Mouse (Mus musculus) CH12.LX (cell line): ENCODE measurements around the gene Nop53. TPM values are rescaled to one million over a fixed set of nuclear protein-coding genes. Genes with fewer than 3 reads are reported as not detected.
A peak's percentile ranks its signal among the peaks of the same experiment; 100 is the strongest.

Experiments
- DNase-seq: peaks from one replicate; pipeline ENCODE4 v3.0.0-alpha.2; 2013; ENCODE audit errors: extremely low read depth
- H3K27ac ChIP-seq: 2 replicates; pipeline ENCODE4 v1.5.1; 2012; ENCODE audit warnings: low read depth, mild to moderate bottlenecking, control low read depth, moderate library complexity; ENCODE audit not compliant: insufficient read depth
- H3K27me3 ChIP-seq: replicated peaks from 2 replicates; pipeline ENCODE3; 2012; ENCODE audit warnings: inconsistent platforms
- H3K36me3 ChIP-seq, 2 experiments: replicated peaks in 1 of 2; 2 replicates each; pipeline versions ENCODE3 to v1.6.1; 2012; ENCODE audit warnings: inconsistent platforms in 1 of 2, low read length in 1 of 2, mild to moderate bottlenecking in 1 of 2, mixed read lengths in 1 of 2, moderate library complexity in 1 of 2; ENCODE audit not compliant: control insufficient read depth in 1 of 2, insufficient read depth in 1 of 2
- H3K4me1 ChIP-seq, 2 experiments: 2 replicates each; pipeline ENCODE4 v1.6.1; 2012; ENCODE audit warnings: inconsistent platforms in 1 of 2, moderate library complexity in 1 of 2; ENCODE audit not compliant: insufficient read depth in 2 of 2, control insufficient read depth in 1 of 2
- H3K4me2 ChIP-seq: 2 replicates; pipeline ENCODE4 v1.6.1; 2012; ENCODE audit warnings: low read depth, mild to moderate bottlenecking, control low read depth; ENCODE audit not compliant: poor library complexity, insufficient read depth, severe bottlenecking
- H3K4me3 ChIP-seq, 3 experiments: fragments of 150-350 bp in 1 of 3; sonication (generic) in 1 of 3; replicated peaks in 1 of 3; 2 replicates each; pipeline versions ENCODE3 to v1.5.1; 2011 to 2012; ENCODE audit warnings: low read depth in 2 of 3, low read length in 2 of 3, mild to moderate bottlenecking in 2 of 3, moderate library complexity in 2 of 3, control low read depth in 1 of 3, improper control_type of control experiment in 1 of 3, inconsistent platforms in 1 of 3, mixed read lengths in 1 of 3; ENCODE audit not compliant: poor library complexity in 1 of 3
- H3K79me2 ChIP-seq: replicated peaks from 2 replicates; pipeline ENCODE4 v1.6.1; 2012; ENCODE audit warnings: mild to moderate bottlenecking, moderate library complexity; ENCODE audit not compliant: control insufficient read depth, poor library complexity, insufficient read depth, severe bottlenecking; ENCODE audit errors: extremely low read depth
- H3K9ac ChIP-seq: 2 replicates; pipeline ENCODE4 v1.6.1; 2012; ENCODE audit warnings: low read depth, mild to moderate bottlenecking, control low read depth, moderate library complexity; ENCODE audit not compliant: insufficient read depth
- H3K9me3 ChIP-seq: replicated peaks from 2 replicates; pipeline ENCODE3; 2012; ENCODE audit warnings: low read length, inconsistent platforms, mixed read lengths
- BHLHE40 ChIP-seq: IDR thresholded peaks from 2 replicates; pipeline ENCODE4 v1.6.1; 2011; ENCODE audit warnings: mild to moderate bottlenecking, low read depth, low read length, improper control_type of control experiment
- CHD1 ChIP-seq: IDR thresholded peaks from 2 replicates; pipeline ENCODE4 v1.6.1; 2012; ENCODE audit warnings: low read depth, low read length, improper control_type of control experiment, inconsistent platforms
- CTCF ChIP-seq, 2 experiments: IDR thresholded peaks in 1 of 2; conservative IDR thresholded peaks in 1 of 2; 2 replicates each; pipeline ENCODE4 v1.5.1; 2011 to 2012; ENCODE audit warnings: low read depth in 2 of 2, low read length in 2 of 2, improper control_type of control experiment in 1 of 2, inconsistent platforms in 1 of 2, mild to moderate bottlenecking in 1 of 2, moderate library complexity in 1 of 2
- ELF1 ChIP-seq: IDR thresholded peaks from 2 replicates; pipeline ENCODE4 v1.6.1; 2014; ENCODE audit warnings: low read depth, mild to moderate bottlenecking, inconsistent platforms, low read length, improper control_type of control experiment
- HCFC1 ChIP-seq: IDR thresholded peaks from 2 replicates; pipeline ENCODE4 v1.6.1; 2012; ENCODE audit warnings: low read depth, mild to moderate bottlenecking, inconsistent platforms, low read length, improper control_type of control experiment
- JUN ChIP-seq: IDR thresholded peaks from 2 replicates; pipeline ENCODE4 v1.6.1; 2011; ENCODE audit warnings: low read depth, mild to moderate bottlenecking, low read length, improper control_type of control experiment, moderate library complexity; ENCODE audit not compliant: insufficient read depth
- JUND ChIP-seq: conservative IDR thresholded peaks from 2 replicates; pipeline ENCODE4 v1.6.1; 2011; ENCODE audit warnings: low read depth, low read length, improper control_type of control experiment
- KAT2A ChIP-seq: IDR thresholded peaks from 2 replicates; pipeline ENCODE4 v1.6.1; 2012; ENCODE audit warnings: low read length, improper control_type of control experiment, inconsistent platforms; ENCODE audit not compliant: insufficient replicate concordance
- MAFK ChIP-seq: IDR thresholded peaks from 2 replicates; pipeline ENCODE4 v1.6.1; 2011; ENCODE audit warnings: low read length, improper control_type of control experiment; ENCODE audit not compliant: insufficient replicate concordance
- MAX ChIP-seq: IDR thresholded peaks from 2 replicates; pipeline ENCODE4 v1.6.1; 2011; ENCODE audit warnings: low read length, improper control_type of control experiment
- MAZ ChIP-seq: IDR thresholded peaks from 2 replicates; pipeline ENCODE4 v1.6.1; 2012; ENCODE audit warnings: low read depth, mild to moderate bottlenecking, inconsistent platforms, low read length, improper control_type of control experiment, moderate library complexity
- MYC ChIP-seq: IDR thresholded peaks from 2 replicates; pipeline ENCODE4 v1.6.1; 2011; ENCODE audit warnings: low read depth, mild to moderate bottlenecking, improper control_type of control experiment, low read length
- POLR2AphosphoS2 ChIP-seq: IDR thresholded peaks from 2 replicates; pipeline ENCODE4 v1.6.1; 2011; ENCODE audit warnings: low read depth, low read length, improper control_type of control experiment
- SIN3A ChIP-seq: IDR thresholded peaks from 2 replicates; pipeline ENCODE4 v1.6.1; 2012; ENCODE audit warnings: low read length, improper control_type of control experiment, inconsistent platforms
- SMC3 ChIP-seq: IDR thresholded peaks from 2 replicates; pipeline ENCODE4 v1.6.1; 2011; ENCODE audit warnings: low read depth, low read length, improper control_type of control experiment
- USF1 ChIP-seq: IDR thresholded peaks from 2 replicates; pipeline ENCODE4 v1.6.1; 2014; ENCODE audit warnings: low read depth, mild to moderate bottlenecking, inconsistent platforms, low read length, improper control_type of control experiment
- dilution Hi-C: fragments of 300-500 bp; cut with MboI; formaldehyde crosslinking; loops from 2 replicates; pipeline ENCODE4 v1.14.3; 2020; ENCODE audit warnings: low sequenced_read_pairs; ENCODE audit not compliant: extremely low pct_unique_long_range_greater_than_20kb, extremely low pct_ligation_motif_present
- in situ Hi-C: fragments of 300-500 bp; cut with MboI; formaldehyde crosslinking; loops from 3 replicates; pipeline ENCODE4 v1.14.3; 2019; ENCODE audit warnings: low sequenced_read_pairs, low pct_ligation_motif_present, low pct_unique_long_range_greater_than_20kb, mixed read lengths
- polyA plus RNA-seq: library from polyadenylated mRNA; unstranded; fragments of >175 nt; gene quantifications from 2 replicates; pipeline ENCODE4 v1.2.1, GENCODE M21; 2012; ENCODE audit warnings: low read depth; ENCODE audit not compliant: insufficient read length
- total RNA-seq, 2 experiments: library from RNA; depleted of rRNA; stranded (reverse); fragments of 300-350 nt in 1 of 2; fragments of >200 nt in 1 of 2; gene quantifications; 2 replicates each; pipeline ENCODE4 v1.2.3; 2012 to 2014

The Nop53 gene
- total and polyA plus RNA-seq, 3 experiments = 199 to 310 (median 291) TPM

DNA sequence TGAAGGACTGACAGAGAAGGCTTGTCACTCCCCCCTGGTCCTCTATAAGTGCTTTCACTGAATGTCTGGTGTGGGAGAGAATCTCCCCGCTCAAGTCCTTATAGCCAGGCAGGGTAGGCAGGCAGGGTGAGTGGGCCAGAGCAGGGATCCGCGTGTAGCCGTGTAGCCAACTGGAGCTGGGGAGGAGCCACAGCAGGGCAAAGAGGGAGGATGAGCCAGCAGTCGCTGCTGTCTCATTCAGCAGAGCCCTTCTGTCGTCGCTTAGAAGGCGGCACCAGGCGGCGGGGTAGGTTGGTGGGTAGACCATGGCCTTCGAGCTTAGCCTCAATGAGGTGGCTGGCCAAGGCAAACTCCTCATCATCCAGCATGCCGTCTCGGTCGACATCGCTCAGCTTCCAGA, 4.1 kb upstream of the Nop53 start:
- peaks cover 12 to 14% of the 10 kb centered on the region in 2 experiments for H3K36me3 ChIP-seq
- peaks cover 3% of the 10 kb centered on the region for H3K9me3 ChIP-seq
- H3K4me2 ChIP-seq = no peak overlapping the region
- dilution Hi-C loops = loop anchor here (25.0 kb wide), 1 partner anchor 212 kb away; no protein-coding TSS in a partner anchor
- H3K79me2 ChIP-seq = peaks cover 5% of the 10 kb centered on the region
- in situ Hi-C loops = no loop called here
- H3K27me3 ChIP-seq = no peaks in the 10 kb centered on the region
- H3K27ac ChIP-seq = no peak overlapping the region
- DNase-seq = no peak
- H3K9ac ChIP-seq = no peak overlapping the region
- H3K4me1 ChIP-seq = peaks cover 12 to 31% of the 10 kb centered on the region in 2 experiments
- no peak overlapping the region for H3K4me3 ChIP-seq
- TF ChIP-seq CTCF (conservative IDR thresholded peaks at IDR 0.05 in 1 of 2, IDR thresholded peaks at IDR 0.05 in 1 of 2; ENCODE audit: low read depth in 2 of 2, low read length in 2 of 2) (no peak), MAZ (no peak), JUND (no peak), POLR2AphosphoS2 (no peak), JUN (no peak), KAT2A (no peak), HCFC1 (no peak), USF1 (no peak), CHD1 (no peak), SMC3 (no peak), MYC (no peak), MAX (no peak)

DNA sequence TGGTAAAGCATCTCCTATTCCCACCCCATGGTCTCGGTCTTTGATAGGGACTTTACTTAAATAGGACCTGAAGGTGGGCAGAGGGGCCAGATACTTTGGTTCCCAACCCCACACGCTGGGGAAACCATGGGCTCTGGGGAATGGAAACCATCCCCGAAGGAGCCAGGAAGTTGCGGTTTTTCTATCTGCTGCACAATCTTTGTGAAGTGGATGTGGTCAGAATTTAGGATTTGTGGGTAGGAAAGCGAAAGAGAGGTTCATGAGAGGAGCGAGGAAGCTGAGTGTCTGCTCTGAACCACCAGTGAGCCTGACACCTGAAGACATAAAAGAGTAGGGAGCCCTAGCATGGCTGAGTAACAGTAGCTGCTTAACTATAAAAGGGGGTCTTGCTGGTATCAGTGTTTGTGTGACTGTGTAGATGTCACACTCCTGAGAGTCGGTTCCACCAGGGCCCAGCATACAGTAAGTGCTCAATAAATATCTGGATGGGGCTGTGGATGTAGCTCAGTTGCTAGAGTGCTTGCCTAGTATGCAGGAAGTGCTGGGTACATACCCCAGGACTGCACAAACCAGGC, 3.4 kb upstream of the Nop53 start:
- Histone ChIP-seq H3K27me3 (no peaks in the 10 kb centered on the region), H3K9ac (no peak overlapping the region; the same call in 1 of the 2 replicates)

More for the DNA sequence above, 3.4 kb upstream of the Nop53 start:
- peaks cover 3% of the 10 kb centered on the region for H3K9me3 ChIP-seq
- no peak for DNase-seq
- no peak overlapping the region for H3K4me3 ChIP-seq
- peaks cover 11 to 13% of the 10 kb centered on the region in 2 experiments for H3K36me3 ChIP-seq
- dilution Hi-C loops (no loop called here), in situ Hi-C loops (loop anchor here (25.0 kb wide), 1 partner anchor 838 kb away; the partner anchor contains the start of gene Slc1a5)
- H3K4me2 ChIP-seq = peak overlapping the region; percentile 79; the same call in 1 of the 2 replicates
- peaks cover 12% of the 10 kb centered on the region for H3K79me2 ChIP-seq
- no peak for TF ChIP-seq BHLHE40
- TF ChIP-seq SMC3 = no peak
- TF ChIP-seq SIN3A = 0 out of 2 replicates have a peak, but pooled peaks have one; percentile 4
- TF ChIP-seq ELF1 = no peak
- 0 out of 2 replicates have a peak, but pooled peaks have one; percentile 17 for TF ChIP-seq MAFK
- peaks cover 14 to 38% of the 10 kb centered on the region in 2 experiments for H3K4me1 ChIP-seq
- no peak overlapping the region for H3K27ac ChIP-seq
